26 mouse cellular contexts compared by ENCODE assay signal in genomic region chr9:111209158-111209699, GRCm38 (mm10).
DNase-seq lines count a peak whose midpoint lies in the region; ATAC-seq and TF ChIP-seq lines count a peak whose summit lies in the region.
"Had no signal": no experiment of that assay in that cellular context is flagged by ENCODE, and none has a peak within 500 bp of the region (broad histone marks: within the 10 kb centered on the region; RNA-seq: fewer than 3 reads in every experiment).

No protein-coding gene starts in this region.

- H3K9ac ChIP-seq in heart, embryonic 13.5 days = no peak overlapping the region
- no peak overlapping the region for H3K9ac ChIP-seq in heart, postnatal 0 days (replicated peaks; ENCODE audit: low read depth, low read length)
- no peak overlapping the region for H3K9ac ChIP-seq in heart, embryonic 12.5 days
- no peak overlapping the region for H3K9ac ChIP-seq in CH12.LX (ENCODE audit: insufficient read depth, low read depth)
- H3K9ac ChIP-seq: embryonic facial prominence, embryonic 12.5 days; embryonic facial prominence, embryonic 15.5 days; forebrain, postnatal 0 days; hindbrain, embryonic 14.5 days had no signal

- dilution Hi-C loops in CH12.LX (cut with MboI; ENCODE audit: extremely low pct_ligation_motif_present, extremely low pct_unique_long_range_greater_than_20kb, low sequenced_read_pairs) = no loop called here

- H3K4me1 ChIP-seq in heart, embryonic 13.5 days = peaks cover 63% of the 10 kb centered on the region
- H3K4me1 ChIP-seq in heart, postnatal 0 days (ENCODE audit: control insufficient read depth, insufficient read depth) = peaks cover 11% of the 10 kb centered on the region; the same call in 1 of the 2 replicates
- H3K4me1 ChIP-seq in heart, embryonic 12.5 days (replicated peaks) = peaks cover 41% of the 10 kb centered on the region
- peaks cover 3 to 31% of the 10 kb centered on the region in 2 experiments; a peak in 2 of 4 replicates for H3K4me1 ChIP-seq in CH12.LX (ENCODE audit: control insufficient read depth in 1 of 2, insufficient read depth in 2 of 2)

- H3K27me3 ChIP-seq in heart, embryonic 13.5 days (replicated peaks) = no peaks in the 10 kb centered on the region
- H3K27me3 ChIP-seq in heart, postnatal 0 days (ENCODE audit: control insufficient read depth, insufficient read depth, low read length) = no peaks in the 10 kb centered on the region
- H3K27me3 ChIP-seq in heart, embryonic 12.5 days (replicated peaks) = no peaks in the 10 kb centered on the region
- no peaks in the 10 kb centered on the region for H3K27me3 ChIP-seq in CH12.LX (replicated peaks)
- H3K27me3 ChIP-seq: embryonic facial prominence, embryonic 12.5 days; embryonic facial prominence, embryonic 15.5 days had no signal

- H3K4me2 ChIP-seq in heart, embryonic 13.5 days = no peak overlapping the region
- no peak overlapping the region for H3K4me2 ChIP-seq in heart, postnatal 0 days (ENCODE audit: low read depth, low read length)
- no peak overlapping the region for H3K4me2 ChIP-seq in heart, embryonic 12.5 days
- no peak overlapping the region for H3K4me2 ChIP-seq in CH12.LX (ENCODE audit: insufficient read depth, low read depth, poor library complexity, severe bottlenecking)
- H3K4me2 ChIP-seq: embryonic facial prominence, embryonic 12.5 days; embryonic facial prominence, embryonic 15.5 days; hindbrain, embryonic 14.5 days had no signal

- peak overlapping the region; percentile 53 for H3K27ac ChIP-seq in heart, embryonic 13.5 days (replicated peaks)
- 0 out of 2 replicates have a peak overlapping the region, but pooled peaks have one; percentile 25 for H3K27ac ChIP-seq in heart, postnatal 0 days (ENCODE audit: low read depth)
- no peak overlapping the region for H3K27ac ChIP-seq in heart, embryonic 12.5 days (ENCODE audit: poor library complexity, severe bottlenecking)
- H3K27ac ChIP-seq in CH12.LX (ENCODE audit: insufficient read depth, low read depth) = no peak overlapping the region
- H3K27ac ChIP-seq: embryonic facial prominence, embryonic 12.5 days; embryonic facial prominence, embryonic 15.5 days; hindbrain, embryonic 14.5 days; hindbrain, postnatal 0 days had no signal

- H3K9me3 ChIP-seq in heart, embryonic 13.5 days = no peaks in the 10 kb centered on the region
- H3K9me3 ChIP-seq in heart, postnatal 0 days (replicated peaks; ENCODE audit: control insufficient read depth, low read length) = no peaks in the 10 kb centered on the region
- H3K9me3 ChIP-seq in heart, embryonic 12.5 days (replicated peaks) = no peaks in the 10 kb centered on the region
- no peaks in the 10 kb centered on the region for H3K9me3 ChIP-seq in CH12.LX (replicated peaks; ENCODE audit: low read length)
- H3K9me3 ChIP-seq: embryonic facial prominence, embryonic 12.5 days; embryonic facial prominence, embryonic 15.5 days had no signal

- WGBS in heart, embryonic 13.5 days = 88% methylated on average over 7 of the region's 7 CpGs
- 92% methylated on average over 7 of the region's 7 CpGs for WGBS in heart, postnatal 0 days
- WGBS in heart, embryonic 12.5 days = 83% methylated on average over 7 of the region's 7 CpGs

- no peak for DNase-seq in heart, adult 9 months (ENCODE audit: low spot score in 2 of 2)
- no peak for DNase-seq in heart, postnatal 0 days (ENCODE audit: low spot score)
- DNase-seq in CH12.LX (ENCODE audit: extremely low read depth) (no peak), MN1 (ENCODE audit: low spot score) (peak; percentile 15)
- no peak for DNase-seq in urinary bladder, postnatal 25 days (ENCODE audit: low spot score)
- DNase-seq: adrenal gland, adult 2 months; adrenal gland, postnatal 14 days; B cell, adult 2 months; cerebellum, adult 11 months; cerebellum, adult 2 months; cerebellum, adult 9-11 months; cerebellum, postnatal 25 days; forebrain, postnatal 0 days; gastrocnemius, postnatal 25 days; heart, postnatal 10 days; heart, postnatal 4 days; kidney, adult 18-20 months had no signal

- TF ChIP-seq EP300 in heart, postnatal 0 days (IDR thresholded peaks at IDR 0.05; ENCODE audit: low read depth) = no peak
- no peak for TF ChIP-seq EP300 in CH12.LX (IDR thresholded peaks at IDR 0.05; ENCODE audit: low read length)

- TF ChIP-seq CTCF in heart, postnatal 0 days (IDR thresholded peaks at IDR 0.05; ENCODE audit: low read depth) = no peak
- TF ChIP-seq CTCF in CH12.LX (conservative IDR thresholded peaks at IDR 0.05 in 1 of 2, IDR thresholded peaks at IDR 0.05 in 1 of 2; ENCODE audit: low read depth in 2 of 2, low read length in 2 of 2) = no peak

- no peak for ATAC-seq in heart, embryonic 13.5 days (ENCODE audit: extremely low read depth, insufficient number of reproducible peaks, low FRiP score, low TSS enrichment)
- no peak for ATAC-seq in heart, postnatal 0 days (ENCODE audit: insufficient read depth, low read depth)
- no peak for ATAC-seq in heart, embryonic 12.5 days (ENCODE audit: insufficient number of reproducible peaks, low FRiP score)
- ATAC-seq: forebrain, embryonic 14.5 days; forebrain, postnatal 0 days; hindbrain, postnatal 0 days; inflammation-experienced regulatory T-cells, adult 6 months; intestine, embryonic 16.5 days had no signal

- peaks cover 36% of the 10 kb centered on the region for H3K36me3 ChIP-seq in heart, embryonic 13.5 days
- peaks cover 23% of the 10 kb centered on the region for H3K36me3 ChIP-seq in heart, postnatal 0 days (replicated peaks; ENCODE audit: control insufficient read depth, insufficient read depth, low read length)
- peaks cover 27% of the 10 kb centered on the region for H3K36me3 ChIP-seq in heart, embryonic 12.5 days
- H3K36me3 ChIP-seq in CH12.LX (replicated peaks in 1 of 2; ENCODE audit: control insufficient read depth in 1 of 2, insufficient read depth in 1 of 2, low read length in 1 of 2) = peaks cover 6 to 28% of the 10 kb centered on the region in 2 experiments

- no peaks in the 10 kb centered on the region for H3K79me2 ChIP-seq in CH12.LX (replicated peaks; ENCODE audit: control insufficient read depth, extremely low read depth, insufficient read depth, poor library complexity, severe bottlenecking)

- no peak overlapping the region for H3K4me3 ChIP-seq in heart, embryonic 13.5 days
- H3K4me3 ChIP-seq in heart, postnatal 0 days (ENCODE audit: low read depth, low read length) = no peak overlapping the region
- H3K4me3 ChIP-seq in heart, embryonic 12.5 days = no peak overlapping the region
- H3K4me3 ChIP-seq in CH12.LX (replicated peaks in 1 of 3; ENCODE audit: low read depth in 2 of 3, low read length in 2 of 3, poor library complexity in 1 of 3) = no peak overlapping the region
- H3K4me3 ChIP-seq: embryonic facial prominence, embryonic 12.5 days; embryonic facial prominence, embryonic 15.5 days had no signal

- in situ Hi-C loops in CH12.LX (cut with MboI; ENCODE audit: low pct_ligation_motif_present, low pct_unique_long_range_greater_than_20kb, low sequenced_read_pairs) = no loop called here

- TF ChIP-seq POLR2A in CH12.LX (IDR thresholded peaks at IDR 0.05; ENCODE audit: low read depth, low read length) = no peak

- TF ChIP-seq RAD21 in CH12.LX (IDR thresholded peaks at IDR 0.05; ENCODE audit: low read depth, low read length) = no peak

TF ChIP-seq in CH12.LX, 34 proteins besides CTCF, POLR2A, EP300 and RAD21:
- TF ChIP-seq ZC3H11A (IDR thresholded peaks at IDR 0.05; ENCODE audit: low read depth, low read length) (no peak), ELF1 (IDR thresholded peaks at IDR 0.05; ENCODE audit: low read depth, low read length) (no peak), MAX (IDR thresholded peaks at IDR 0.05; ENCODE audit: low read length) (no peak), ZKSCAN1 (IDR thresholded peaks at IDR 0.05; ENCODE audit: borderline replicate concordance, low read depth, low read length) (peak; percentile 92), MAFK (IDR thresholded peaks at IDR 0.05; ENCODE audit: insufficient replicate concordance, low read length) (no peak)

Comparison
In these comparisons a context has a peak if more than half of its experiments do, and no peak if none do; other contexts are left out.
1. H3K27ac ChIP-seq: peak in heart, embryonic 13.5 days (single experiment) and heart, postnatal 0 days (single experiment); none in heart, embryonic 12.5 days (single experiment) and CH12.LX (single experiment).